Mouse (Mus musculus) small intestine, adult 2 months (tissue): Measurements from ENCODE around the gene Runx3. TPM values are rescaled to one million over a fixed set of nuclear protein-coding genes. Genes with fewer than 3 reads are reported as not detected.

ENCODE experiments used
- H3K27ac ChIP-seq: fragments of 200-500 bp; 2 replicates; pipeline ENCODE4 v1.5.1; 2012; ENCODE audit warnings: low read depth, low read length, control low read depth, inconsistent platforms; ENCODE audit not compliant: insufficient read depth
- H3K27me3 ChIP-seq: fragments of 200-500 bp; 2 replicates; pipeline ENCODE4 v1.6.1; 2012; ENCODE audit warnings: mild to moderate bottlenecking, moderate library complexity, low read length, inconsistent platforms; ENCODE audit not compliant: control insufficient read depth, insufficient read depth
- H3K36me3 ChIP-seq: fragments of 200-500 bp; 2 replicates; pipeline ENCODE4 v1.6.1; 2012; ENCODE audit warnings: mild to moderate bottlenecking, low read length, control low read depth, inconsistent platforms; ENCODE audit not compliant: control insufficient read depth, insufficient read depth
- H3K4me1 ChIP-seq: fragments of 200-500 bp; 2 replicates; pipeline ENCODE4 v1.6.1; 2012; ENCODE audit warnings: low read length, inconsistent platforms, mixed read lengths; ENCODE audit not compliant: control insufficient read depth, insufficient read depth, insufficient read length
- H3K4me3 ChIP-seq: fragments of 200-500 bp; 2 replicates; pipeline ENCODE4 v1.5.1; 2012; ENCODE audit warnings: low read depth, mild to moderate bottlenecking, control low read depth, inconsistent platforms, low read length, moderate library complexity
- CTCF ChIP-seq: fragments of 200-500 bp; IDR thresholded peaks from 2 replicates; pipeline ENCODE4 v1.5.1; 2012; ENCODE audit warnings: low read depth, mild to moderate bottlenecking, control low read depth, inconsistent platforms, low read length, moderate library complexity, mixed read lengths; ENCODE audit not compliant: insufficient replicate concordance, insufficient read length; ENCODE audit errors: extremely low read depth
- POLR2A ChIP-seq: fragments of 200-500 bp; IDR thresholded peaks from 2 replicates; pipeline ENCODE4 v1.6.1; 2012; ENCODE audit warnings: low read depth, mild to moderate bottlenecking, control low read depth, inconsistent platforms, low read length, moderate library complexity
- WGBS: fragments of 180-500 bp; shearing (Covaris S2); methylation state at CpG from one replicate; pipeline ENCODE4 v1.1.7; 2018; 5-methylcytosine and 5-hydroxymethylcytosine counted together
- polyA plus RNA-seq: library from polyadenylated mRNA; depleted of rRNA; stranded (reverse); fragments of >200 nt; gene quantifications from 2 replicates; pipeline ENCODE4 v1.2.3, GENCODE M21; 2012

The Runx3 gene
- polyA plus RNA-seq, 1 experiment: 23.7 TPM

DNA sequence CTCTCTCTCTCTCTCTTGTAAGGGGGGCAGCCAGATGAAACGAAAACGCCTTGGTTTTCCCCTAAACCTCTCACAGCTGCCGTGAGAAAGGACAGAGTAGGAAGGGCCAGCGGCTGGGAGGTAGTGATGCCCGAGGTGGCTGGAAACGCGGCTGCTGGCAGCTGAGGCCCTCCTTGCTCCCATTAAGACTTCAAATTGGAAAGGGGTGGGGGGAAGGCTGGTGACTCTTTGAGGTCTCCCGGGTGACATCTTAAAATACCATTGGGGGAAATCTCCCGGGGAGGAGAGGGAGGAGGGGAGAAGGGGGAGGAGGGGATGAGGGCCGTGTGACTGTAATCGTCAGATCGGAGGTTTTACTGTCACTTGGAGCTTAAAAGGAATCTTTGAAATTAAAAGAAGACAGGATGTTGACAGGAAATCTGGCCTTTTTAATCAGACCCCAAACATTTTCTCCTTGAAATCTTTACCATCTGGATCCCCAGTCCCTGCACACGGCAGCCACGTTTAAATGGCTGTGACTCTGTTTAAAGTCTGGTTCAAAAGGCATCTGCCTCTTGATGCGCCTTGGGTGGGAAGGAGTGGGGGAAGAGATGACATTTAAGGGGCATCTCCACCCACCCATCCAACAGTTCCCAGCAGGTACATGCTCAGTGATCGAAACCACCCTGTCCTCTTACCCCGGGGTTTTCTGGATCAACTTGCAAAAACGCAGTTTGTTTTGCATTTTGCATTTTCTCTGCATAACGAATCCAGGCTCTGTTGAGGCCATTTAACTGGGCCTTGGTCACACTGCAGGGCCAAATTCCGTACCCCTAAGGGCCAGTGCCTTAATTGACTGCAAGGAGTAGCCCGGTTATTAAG lies 33.9 kb downstream of the Runx3 start:
- Histone ChIP-seq H3K27me3 (peaks cover 91% of the 10 kb centered on the region), H3K4me1 (peaks cover 2% of the 10 kb centered on the region; the same call in 1 of the 2 replicates), H3K4me3 (peak overlapping the region; percentile 59), H3K36me3 (no peaks in the 10 kb centered on the region), H3K27ac (peak overlapping the region; percentile 30; the same call in 1 of the 2 replicates)
- TF ChIP-seq POLR2A (no peak), CTCF (no peak)
- WGBS: 4% methylated on average over 21 of the region's 21 CpGs

DNA sequence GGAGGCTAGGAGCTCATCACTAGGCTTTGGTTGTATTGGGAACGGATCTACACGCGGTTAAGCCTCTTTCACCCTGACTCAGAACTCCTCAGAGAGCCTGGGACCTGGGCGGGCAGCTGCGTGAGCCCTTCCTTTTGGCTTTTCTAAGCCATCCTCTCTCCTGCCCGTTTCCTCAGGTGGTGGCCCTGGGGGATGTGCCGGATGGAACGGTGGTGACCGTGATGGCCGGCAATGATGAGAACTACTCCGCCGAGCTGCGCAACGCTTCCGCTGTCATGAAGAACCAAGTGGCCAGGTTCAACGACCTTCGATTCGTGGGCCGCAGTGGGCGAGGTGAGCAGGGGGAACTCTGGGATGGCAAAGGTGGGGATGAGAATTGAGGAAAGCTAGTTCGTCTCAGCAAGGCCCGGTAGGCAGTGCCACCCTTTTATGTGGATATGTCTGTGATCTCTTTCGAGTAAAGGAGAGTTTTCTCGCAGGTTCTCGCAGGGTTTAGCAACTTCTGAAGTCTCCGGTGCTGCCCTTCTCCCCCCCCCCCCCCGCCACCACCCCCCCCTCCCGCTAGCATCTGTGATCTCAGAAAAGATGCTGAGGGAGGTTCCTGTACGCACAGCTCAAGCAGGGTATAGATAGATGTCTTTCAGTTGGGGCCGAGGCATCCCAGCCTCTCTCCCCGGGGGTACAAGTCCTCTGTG lies 34.8 kb downstream of the Runx3 start:
- Histone ChIP-seq H3K27me3 (peaks cover 86% of the 10 kb centered on the region), H3K4me3 (no peak overlapping the region), H3K36me3 (no peaks in the 10 kb centered on the region), H3K4me1 (peaks cover 2% of the 10 kb centered on the region; the same call in 1 of the 2 replicates), H3K27ac (no peak overlapping the region)
- WGBS: 12% methylated on average over 31 of the region's 31 CpGs
- no peak for TF ChIP-seq POLR2A
- no peak for TF ChIP-seq CTCF

DNA sequence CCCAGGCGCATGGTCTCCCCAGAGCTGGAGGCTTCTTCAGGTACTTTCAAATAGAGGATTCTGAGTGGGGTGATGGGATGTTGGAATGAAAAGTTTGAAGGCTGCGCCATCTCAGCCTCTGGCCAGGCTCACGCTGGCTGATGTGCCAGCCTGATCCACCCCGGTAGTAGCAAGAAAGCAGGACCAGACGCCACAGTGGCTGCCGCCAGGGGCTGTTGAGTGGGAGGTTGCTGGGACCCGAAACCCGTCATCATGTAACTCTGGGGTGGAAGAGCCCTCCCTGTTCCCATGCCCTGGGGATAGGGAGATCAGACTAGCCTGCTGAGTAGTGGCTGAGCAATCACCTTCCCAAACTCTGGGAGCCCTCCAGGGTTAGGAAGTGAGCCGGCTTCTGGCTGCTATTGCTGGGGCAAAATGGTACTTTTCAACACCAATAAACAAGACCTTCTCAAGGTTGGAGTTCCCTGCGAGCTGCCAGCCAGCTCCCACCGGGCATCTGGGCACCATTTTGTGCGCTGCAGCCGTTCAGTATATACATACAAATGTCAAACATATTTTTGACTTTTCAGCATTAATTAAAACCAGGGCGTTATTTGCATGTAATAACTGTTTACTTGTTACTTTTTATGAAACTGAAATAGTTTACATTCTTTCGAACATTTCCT lies 35.5 kb downstream of the Runx3 start:
- H3K36me3 ChIP-seq: no peaks in the 10 kb centered on the region
- H3K27ac ChIP-seq: no peak overlapping the region
- no peak for TF ChIP-seq CTCF
- TF ChIP-seq POLR2A: no peak
- no peak overlapping the region for H3K4me3 ChIP-seq
- 24% methylated on average over 15 of the region's 15 CpGs for WGBS
- H3K27me3 ChIP-seq: peaks cover 79% of the 10 kb centered on the region
- H3K4me1 ChIP-seq: peaks cover 2% of the 10 kb centered on the region; the same call in 1 of the 2 replicates

DNA sequence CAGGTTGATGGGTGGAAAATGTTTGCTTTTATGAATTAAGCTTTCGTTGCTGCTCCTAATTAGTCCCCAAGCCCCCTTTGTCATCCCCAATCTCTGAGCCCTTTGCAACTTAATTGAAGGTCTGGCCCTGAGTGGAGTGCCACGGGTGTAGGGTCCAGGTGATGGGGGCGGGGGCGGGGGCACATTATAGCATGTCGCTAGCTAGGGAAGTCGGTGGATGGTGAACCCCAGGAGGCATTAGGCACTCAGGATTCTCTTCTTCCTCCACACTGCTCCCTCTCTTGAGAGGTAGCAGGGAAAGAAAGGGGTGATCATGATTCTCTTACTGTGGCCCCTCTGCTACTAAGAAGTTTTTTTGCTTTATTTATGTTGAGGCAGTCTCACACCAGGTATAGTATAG lies 36.1 kb downstream of the Runx3 start:
- Histone ChIP-seq H3K27me3 (peaks cover 74% of the 10 kb centered on the region), H3K4me3 (no peak overlapping the region), H3K36me3 (no peaks in the 10 kb centered on the region), H3K27ac (no peak overlapping the region), H3K4me1 (peaks cover 2% of the 10 kb centered on the region; the same call in 1 of the 2 replicates)
- WGBS: 21% methylated on average over 6 of the region's 6 CpGs
- no peak for TF ChIP-seq CTCF
- no peak for TF ChIP-seq POLR2A

DNA sequence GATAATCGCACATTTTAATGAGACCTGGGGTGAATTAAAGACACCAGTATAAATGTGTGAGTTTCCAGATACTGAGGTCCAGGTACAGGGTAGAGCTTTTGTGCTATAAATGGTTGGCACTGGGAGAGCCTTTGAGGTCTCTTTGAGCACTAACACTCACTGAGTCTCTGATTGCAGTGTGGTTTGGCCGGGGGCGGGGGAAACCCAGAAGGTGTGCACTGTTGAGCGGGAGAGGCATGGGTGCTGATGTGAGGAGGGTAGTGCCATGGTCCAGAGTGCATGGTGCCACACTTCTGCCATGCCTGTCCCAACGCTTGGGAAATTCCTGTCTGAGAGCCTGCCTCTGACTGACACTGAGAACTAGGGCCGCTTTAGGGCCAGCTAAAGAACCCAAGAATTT lies 36.9 kb downstream of the Runx3 start:
- peaks cover 66% of the 10 kb centered on the region for H3K27me3 ChIP-seq
- H3K36me3 ChIP-seq: no peaks in the 10 kb centered on the region
- H3K4me3 ChIP-seq: no peak overlapping the region
- TF ChIP-seq CTCF (no peak), POLR2A (no peak)
- H3K4me1 ChIP-seq: peaks cover 2% of the 10 kb centered on the region; the same call in 1 of the 2 replicates
- WGBS: 14% methylated on average over 6 of the region's 6 CpGs
- H3K27ac ChIP-seq: no peak overlapping the region

DNA sequence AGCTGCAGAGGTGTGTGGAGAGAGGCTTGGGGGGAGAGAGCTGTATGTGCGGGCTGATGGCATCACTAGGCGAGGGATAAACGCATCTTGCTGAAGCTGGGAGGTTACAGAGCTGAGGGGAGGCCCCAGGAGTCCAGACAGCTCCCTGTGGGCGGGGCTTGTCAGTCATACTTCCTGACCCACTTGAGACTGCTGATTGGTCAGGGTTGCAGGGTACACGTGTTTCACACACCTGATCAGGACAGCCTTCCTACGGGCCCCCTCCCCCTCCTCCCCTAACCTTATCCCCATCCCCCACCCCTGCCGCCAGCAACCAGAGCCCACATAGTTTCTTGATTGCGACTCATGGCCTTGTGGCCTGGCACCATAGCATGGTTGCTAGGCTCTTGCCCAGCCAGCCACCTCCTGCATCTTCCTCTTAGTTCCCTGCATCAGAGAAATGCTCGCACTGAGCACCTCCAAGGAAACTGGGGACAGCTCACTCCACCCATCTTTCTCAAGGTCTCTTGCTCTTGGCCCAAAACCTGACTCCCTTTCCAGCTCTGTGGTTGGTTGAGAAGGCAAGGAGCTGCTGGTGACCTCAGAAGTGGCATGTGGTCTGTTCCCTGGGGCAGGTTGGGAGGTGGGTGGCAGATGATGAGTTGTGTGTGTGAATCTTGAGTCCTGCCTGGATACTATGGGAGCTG lies 38.4 kb downstream of the Runx3 start:
- Histone ChIP-seq H3K36me3 (no peaks in the 10 kb centered on the region), H3K27ac (no peak overlapping the region), H3K4me3 (no peak overlapping the region), H3K27me3 (peaks cover 51% of the 10 kb centered on the region), H3K4me1 (no peaks in the 10 kb centered on the region; the same call in 1 of the 2 replicates)
- WGBS: 10% methylated on average over 9 of the region's 9 CpGs
- TF ChIP-seq POLR2A (no peak), CTCF (no peak)
